Mouse (Mus musculus): ENCODE results near the gene Rab7b.

- no peak for TF ChIP-seq POLR2A (IDR thresholded peaks at IDR 0.05; ENCODE audit: borderline replicate concordance, control insufficient read depth, low read depth, low read length)
- TF ChIP-seq CTCF (IDR thresholded peaks at IDR 0.05; ENCODE audit: control insufficient read depth, insufficient read depth, low read length), result no peak
Measured at GRCm38 (mm10) chr1:131665886-131666285, 22.6 kb upstream of the Rab7b start.
